Mouse (Mus musculus): ENCODE results near the gene Myo1g. TPM values are rescaled to one million over a fixed set of nuclear protein-coding genes. Genes with fewer than 3 reads are reported as not detected.
A peak's percentile ranks its signal among the peaks of the same experiment; 100 is the strongest.

Myo1g gene
- polyA plus RNA-seq, 1 experiment from 2014 or later = 54.3 TPM

- Histone ChIP-seq H3K27ac (peak overlapping the region; percentile 49), H3K79me2 (ENCODE audit: inconsistent target) (peaks cover 79% of the 10 kb centered on the region), H3K36me3 (ENCODE audit: inconsistent target) (no peaks in the 10 kb centered on the region), H3K4me3 (ENCODE audit: inconsistent target) (peak overlapping the region; percentile 56)
Measured at GRCm38 (mm10) chr11:6472076-6472475, 48.7 kb downstream of the Myo1g start.

- 0% methylated on average over 1 of the region's 1 CpGs for WGBS (ENCODE audit: missing documents)
- peak overlapping the region; percentile 49 for H3K27ac ChIP-seq
- peaks cover 85% of the 10 kb centered on the region for H3K79me2 ChIP-seq (ENCODE audit: inconsistent target)
- peak overlapping the region; percentile 56 for H3K4me3 ChIP-seq (ENCODE audit: inconsistent target)
- H3K36me3 ChIP-seq (ENCODE audit: inconsistent target) = no peaks in the 10 kb centered on the region
Measured at GRCm38 (mm10) chr11:6471493-6471892, 49.3 kb downstream of the Myo1g start.

GRCm38 (mm10) chr11:6471054-6471453, 49.7 kb downstream of the Myo1g start:
- no peaks in the 10 kb centered on the region for H3K36me3 ChIP-seq (ENCODE audit: inconsistent target)

GRCm38 (mm10) chr11:6468541-6468940, 52.2 kb downstream of the Myo1g start:
- Histone ChIP-seq H3K36me3 (ENCODE audit: inconsistent target) (no peaks in the 10 kb centered on the region), H3K27ac (no peak overlapping the region), H3K4me3 (ENCODE audit: inconsistent target) (no peak overlapping the region), H3K79me2 (ENCODE audit: inconsistent target) (peaks cover 72% of the 10 kb centered on the region)
- 45% methylated on average over 2 of the region's 2 CpGs for WGBS (ENCODE audit: missing documents)

More at GRCm38 (mm10) chr11:6471054-6471453, 49.7 kb downstream of the Myo1g start:
- Histone ChIP-seq H3K79me2 (ENCODE audit: inconsistent target) (peaks cover 87% of the 10 kb centered on the region), H3K4me3 (ENCODE audit: inconsistent target) (no peak overlapping the region), H3K27ac (0 out of 2 replicates have a peak overlapping the region, but pooled peaks have one; percentile 49)
- 80% methylated on average over 2 of the region's 2 CpGs for WGBS (ENCODE audit: missing documents)

GRCm38 (mm10) chr11:6465122-6465521, 55.6 kb downstream of the Myo1g start:
- Histone ChIP-seq H3K79me2 (ENCODE audit: inconsistent target) (peaks cover 38% of the 10 kb centered on the region), H3K36me3 (ENCODE audit: inconsistent target) (no peaks in the 10 kb centered on the region), H3K27ac (no peak overlapping the region), H3K4me3 (ENCODE audit: inconsistent target) (no peak overlapping the region)
- WGBS (ENCODE audit: missing documents) = 21% methylated on average over 4 of the region's 4 CpGs

- H3K27ac ChIP-seq = peak overlapping the region; percentile 59
- 86% methylated on average over 4 of the region's 6 CpGs for WGBS (ENCODE audit: missing documents)
Measured at GRCm38 (mm10) chr11:6463159-6463837, 57.5 kb downstream of the Myo1g start.

More at GRCm38 (mm10) chr11:6463159-6463837, 57.5 kb downstream of the Myo1g start:
- peaks cover 20% of the 10 kb centered on the region for H3K79me2 ChIP-seq (ENCODE audit: inconsistent target)
- no peaks in the 10 kb centered on the region for H3K36me3 ChIP-seq (ENCODE audit: inconsistent target)
- H3K4me3 ChIP-seq (ENCODE audit: inconsistent target) = no peak overlapping the region

Other genes with a start within 250 kb of the Myo1g start
- 45.3 to 56.5 TPM (median 55.9 TPM) in 3 replicates for gene Tmed4, start 246.1 kb downstream of the Myo1g start, polyA plus RNA-seq (2018)
- gene Ogdh, start 229.3 kb downstream of the Myo1g start, polyA plus RNA-seq (2018) = 73.2 to 90.4 TPM (median 78.8 TPM) in 3 replicates
- gene Zmiz2, start 131.9 kb downstream of the Myo1g start, polyA plus RNA-seq (2018) = 38.6 to 57.7 TPM (median 48.1 TPM) in 3 replicates
- 1,329 to 2,132 TPM (median 1,766 TPM) in 3 replicates for gene Ppia, start 105.5 kb downstream of the Myo1g start, polyA plus RNA-seq (2018)
- 15.4 to 35.4 TPM (median 22.4 TPM) in 3 replicates for gene H2afv, start 76.5 kb downstream of the Myo1g start, polyA plus RNA-seq (2018)
- gene Purb, start 45.0 kb downstream of the Myo1g start, polyA plus RNA-seq (2018) = 23.4 to 30.1 TPM (median 28.8 TPM) in 3 replicates
- 52.8 to 75.3 TPM (median 58.4 TPM) in 3 replicates for gene Ccm2, start 25.9 kb upstream of the Myo1g start, polyA plus RNA-seq (2018)
- gene Nacad, start 85.1 kb upstream of the Myo1g start, polyA plus RNA-seq (2018) = not detected in 3 replicates
- gene Tbrg4, start 105.1 kb upstream of the Myo1g start, polyA plus RNA-seq (2018) = 15.0 to 37.3 TPM (median 19.2 TPM) in 3 replicates
- not detected in 3 replicates for gene Wap, start 117.7 kb upstream of the Myo1g start, polyA plus RNA-seq (2018)
- 0.11 TPM in 1 of 3 replicates, not detected in the others for gene Ramp3, start 137.6 kb upstream of the Myo1g start, polyA plus RNA-seq (2018)